Mouse (Mus musculus) left cerebral cortex, adult 2 months (tissue): Measurements from ENCODE around the gene Ppp1r10. TPM values are rescaled to one million over a fixed set of nuclear protein-coding genes. Genes with fewer than 3 reads are reported as not detected.

Experiments
- DNase-seq, 2 experiments: peaks; one replicate each; pipeline ENCODE4 v3.0.0; 2021 to 2022; ENCODE audit warnings: low spot score in 2 of 2, mixed read lengths in 1 of 2; ENCODE audit errors: extremely low spot score in 1 of 2
- H3K27ac ChIP-seq: fragments of 200-600 bp; 2 replicates; pipeline ENCODE4 v1.8.1; 2022
- H3K4me3 ChIP-seq: fragments of 200-600 bp; 2 replicates; pipeline ENCODE4 v1.8.1; 2022
- CTCF ChIP-seq: fragments of 200-600 bp; IDR thresholded peaks from 2 replicates; pipeline ENCODE4 v1.8.1; 2022; ENCODE audit warnings: antibody characterized with exemption, mild to moderate bottlenecking, moderate library complexity
- intact Hi-C: fragments of 180-260 bp; cut with DNase I; formaldehyde crosslinking; loops from one replicate; pipeline ENCODE4 v1.15.1; 2025
- total RNA-seq, 2 experiments: library from RNA; stranded (reverse); gene quantifications; 2 replicates each; pipeline ENCODE4 v1.2.3; 2021

The Ppp1r10 gene
- total RNA-seq, 2 experiments from 2014 or later, result 68.8 to 70.6 TPM

GRCm38 (mm10) chr17:35905587-35905986 lies 10.6 kb upstream of the Ppp1r10 start:
- intact Hi-C loops, result no loop called here
- Histone ChIP-seq H3K4me3 (no peak overlapping the region), H3K27ac (no peak overlapping the region)
- no peak for TF ChIP-seq CTCF
- no peak for DNase-seq

DNA sequence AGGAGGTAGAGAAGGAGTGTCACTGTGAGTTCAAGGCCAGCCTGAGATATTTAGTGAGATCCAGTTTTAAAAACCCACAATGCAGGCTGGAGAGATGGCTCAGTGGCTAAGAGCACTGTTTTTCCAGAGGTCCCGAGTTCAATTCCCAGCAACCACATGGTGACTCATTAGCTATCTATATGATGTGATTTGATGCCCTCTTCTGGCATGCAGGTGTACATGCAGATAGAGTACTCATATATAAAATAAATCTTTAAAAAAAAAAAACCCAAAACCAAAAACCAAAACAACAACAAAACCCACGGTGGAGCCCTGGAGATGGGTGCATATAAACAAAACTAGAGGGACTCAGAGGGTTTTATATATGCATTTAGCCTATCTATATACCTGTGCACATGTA lies 8.6 kb upstream of the Ppp1r10 start:
- no peak overlapping the region for H3K27ac ChIP-seq
- TF ChIP-seq CTCF, result peak; percentile 35
- DNase-seq, result no peak
- H3K4me3 ChIP-seq, result no peak overlapping the region
- intact Hi-C loops, result no loop called here

DNA sequence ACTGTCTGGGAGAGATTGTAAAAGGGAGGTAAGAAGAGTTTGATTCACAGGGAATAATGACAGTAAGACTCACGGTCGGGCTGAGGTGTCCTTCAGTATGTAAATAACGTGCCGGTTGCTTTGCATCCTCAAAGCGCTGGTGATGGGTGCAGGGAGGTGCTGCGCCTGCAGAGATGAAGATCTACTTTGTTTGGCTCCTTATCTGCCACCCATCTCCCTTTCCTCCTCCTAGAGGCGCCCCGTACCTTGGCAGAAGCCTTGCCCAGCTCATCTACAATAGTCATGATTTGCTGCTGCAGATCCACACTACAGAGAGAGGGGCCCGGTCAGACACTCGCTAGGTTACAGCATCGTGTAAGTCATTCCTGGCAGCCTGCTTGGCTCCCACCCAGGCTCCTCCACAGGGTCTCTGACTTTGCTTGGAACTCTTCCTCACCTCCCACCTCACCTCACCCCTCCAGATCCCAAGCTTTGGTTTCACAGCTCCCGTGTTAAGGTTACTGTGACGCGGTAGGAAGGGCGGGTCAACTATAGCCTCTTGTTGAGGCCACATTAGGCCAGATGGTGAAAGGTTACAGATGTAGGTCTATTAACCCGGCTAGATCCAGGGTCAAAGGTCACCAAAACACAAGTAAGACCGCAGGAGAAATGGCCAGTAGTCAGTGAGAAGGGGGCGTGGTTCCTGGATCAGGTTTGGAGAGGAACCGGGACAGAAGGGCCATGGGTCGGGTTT lies 6.9 kb upstream of the Ppp1r10 start:
- peak overlapping the region; percentile 81 for H3K27ac ChIP-seq
- no peak for TF ChIP-seq CTCF
- H3K4me3 ChIP-seq, result peak overlapping the region; percentile 59
- intact Hi-C loops, result no loop called here
- no peak for DNase-seq

GRCm38 (mm10) chr17:35909919-35910369 lies 6.3 kb upstream of the Ppp1r10 start, which contains the start of gene Atat1:
Atat1 (minus strand) TSS chr17:35910075.
- no peak for TF ChIP-seq CTCF
- intact Hi-C loops, result no loop called here
- peak within 1 kb of the TSS; percentile 81 for H3K27ac ChIP-seq
- H3K4me3 ChIP-seq, result peak within 1 kb of the TSS; percentile 59
- DNase-seq, result peak; percentile 90 to 91

- TF ChIP-seq CTCF, result peak; percentile 6; the same call in 1 of the 2 replicates
- DNase-seq, result no peak
- H3K4me3 ChIP-seq, result peak overlapping the region; percentile 75
- intact Hi-C loops, result loop anchor here (5.0 kb wide), 1 partner anchor 78 kb away; the partner anchor contains the start of gene Tubb5
- no peak overlapping the region for H3K27ac ChIP-seq
Observed at GRCm38 (mm10) chr17:35914975-35915374, 1.3 kb upstream of the Ppp1r10 start.

DNA sequence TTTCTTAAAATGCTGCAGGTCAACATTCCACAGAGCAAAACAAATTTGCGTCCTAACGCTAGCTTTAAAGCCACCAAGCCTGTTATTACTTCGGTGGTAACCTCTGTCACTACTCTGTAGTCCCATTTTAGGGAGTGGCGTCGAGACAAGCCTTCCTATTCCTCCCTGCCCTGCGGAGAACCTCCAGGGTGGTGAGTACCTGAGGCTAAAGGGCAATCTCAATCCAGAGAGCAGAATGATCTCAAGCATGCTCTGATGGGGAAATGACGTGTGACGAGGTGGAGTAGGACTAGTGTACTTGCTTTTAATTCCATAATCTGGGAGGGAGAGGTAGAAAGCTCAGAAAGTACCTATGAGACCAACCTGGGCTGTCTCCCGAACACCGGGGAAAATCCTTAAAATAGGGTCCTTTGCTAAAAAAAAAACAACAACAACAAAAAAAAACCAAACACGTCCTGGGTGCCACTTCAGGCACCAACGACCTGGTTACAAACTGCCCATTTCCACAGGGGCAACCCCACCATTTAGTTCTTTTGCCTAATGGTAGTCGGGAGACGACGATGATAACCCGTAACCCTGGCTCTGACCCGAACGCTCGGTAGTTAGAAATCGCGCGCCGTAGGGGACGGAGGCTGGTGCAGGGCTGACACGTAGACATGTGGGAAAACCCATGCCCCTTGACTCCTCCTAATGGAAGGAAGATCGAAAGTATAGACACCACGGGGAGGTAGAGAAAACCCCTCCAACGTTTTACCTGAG lies 517 bp upstream of the Ppp1r10 start:
- no peak for DNase-seq
- TF ChIP-seq CTCF, result no peak
- Histone ChIP-seq H3K27ac (peak overlapping the region; percentile 100), H3K4me3 (peak overlapping the region; percentile 75)
- intact Hi-C loops, result loop anchor here (5.0 kb wide), 1 partner anchor 78 kb away; the partner anchor contains the start of gene Tubb5

DNA sequence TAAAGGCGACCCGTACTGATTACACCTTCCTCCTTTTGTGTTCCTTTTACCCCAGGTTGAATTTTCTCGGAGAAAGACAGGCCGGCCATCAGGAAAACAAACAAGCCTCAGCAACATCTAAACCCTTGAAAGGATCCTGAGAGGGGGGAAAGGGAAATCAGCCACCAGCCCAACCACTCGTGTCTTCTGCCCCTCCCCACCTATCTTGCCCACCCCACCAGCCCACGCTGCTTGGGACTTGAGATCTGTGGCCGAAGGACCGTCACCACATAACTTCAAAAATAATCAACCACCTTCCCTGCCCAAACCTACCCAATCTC lies 869 bp downstream of the Ppp1r10 start:
- Histone ChIP-seq H3K27ac (peak overlapping the region; percentile 100), H3K4me3 (peak overlapping the region; percentile 75)
- DNase-seq, result no peak
- intact Hi-C loops, result loop anchor here (5.0 kb wide), 1 partner anchor 80 kb away; the partner anchor contains the start of gene Tubb5
- TF ChIP-seq CTCF, result no peak

GRCm38 (mm10) chr17:35917463-35918251 lies 1.4 kb downstream of the Ppp1r10 start:
- H3K4me3 ChIP-seq, result peak overlapping the region; percentile 75
- H3K27ac ChIP-seq, result peak overlapping the region; percentile 100
- TF ChIP-seq CTCF, result no peak
- intact Hi-C loops, result loop anchor here (5.0 kb wide), 1 partner anchor 80 kb away; the partner anchor contains the start of gene Tubb5
- no peak for DNase-seq

DNA sequence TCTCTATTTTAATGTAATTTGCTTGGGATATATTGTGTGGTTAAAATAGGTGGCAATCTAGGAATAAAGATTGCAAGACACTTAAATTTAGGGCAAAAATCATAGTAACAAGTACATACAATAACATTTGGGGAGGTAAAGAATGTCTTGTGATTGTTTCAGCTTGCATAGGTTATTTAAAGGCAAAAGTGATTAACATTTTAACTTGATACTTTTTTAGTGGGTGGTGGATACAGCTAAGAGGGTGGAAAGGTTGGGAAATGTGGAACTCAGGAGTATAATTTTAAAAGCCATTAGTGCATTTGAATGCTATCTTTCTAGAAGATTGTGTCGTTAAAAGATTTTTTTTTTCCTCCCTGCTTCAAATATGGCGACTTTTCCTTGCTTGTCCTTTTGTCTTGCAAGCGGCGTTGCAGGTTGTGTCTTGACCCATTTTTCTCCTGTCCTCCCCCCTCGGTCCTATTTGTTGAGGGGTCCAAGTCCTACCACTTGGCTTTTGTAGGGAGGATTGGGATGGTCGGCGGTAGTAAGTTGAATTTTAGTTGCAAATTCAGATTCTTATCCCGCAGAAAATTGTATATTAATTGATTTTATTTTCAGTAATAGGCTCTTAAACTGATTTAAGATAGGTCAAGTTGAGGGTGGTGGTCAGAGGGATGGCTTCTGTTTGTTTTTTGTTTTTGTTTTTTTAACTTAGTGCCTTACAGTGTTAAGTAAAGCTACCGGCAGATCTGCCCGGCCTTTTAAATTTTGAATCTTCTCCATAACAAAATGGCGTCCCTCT lies 2.2 kb downstream of the Ppp1r10 start:
- no peak for TF ChIP-seq CTCF
- intact Hi-C loops, result loop anchor here (5.0 kb wide), 1 partner anchor 81 kb away; the partner anchor contains the start of gene Tubb5
- DNase-seq, result no peak
- H3K4me3 ChIP-seq, result peak overlapping the region; percentile 75
- peak overlapping the region; percentile 100 for H3K27ac ChIP-seq

DNA sequence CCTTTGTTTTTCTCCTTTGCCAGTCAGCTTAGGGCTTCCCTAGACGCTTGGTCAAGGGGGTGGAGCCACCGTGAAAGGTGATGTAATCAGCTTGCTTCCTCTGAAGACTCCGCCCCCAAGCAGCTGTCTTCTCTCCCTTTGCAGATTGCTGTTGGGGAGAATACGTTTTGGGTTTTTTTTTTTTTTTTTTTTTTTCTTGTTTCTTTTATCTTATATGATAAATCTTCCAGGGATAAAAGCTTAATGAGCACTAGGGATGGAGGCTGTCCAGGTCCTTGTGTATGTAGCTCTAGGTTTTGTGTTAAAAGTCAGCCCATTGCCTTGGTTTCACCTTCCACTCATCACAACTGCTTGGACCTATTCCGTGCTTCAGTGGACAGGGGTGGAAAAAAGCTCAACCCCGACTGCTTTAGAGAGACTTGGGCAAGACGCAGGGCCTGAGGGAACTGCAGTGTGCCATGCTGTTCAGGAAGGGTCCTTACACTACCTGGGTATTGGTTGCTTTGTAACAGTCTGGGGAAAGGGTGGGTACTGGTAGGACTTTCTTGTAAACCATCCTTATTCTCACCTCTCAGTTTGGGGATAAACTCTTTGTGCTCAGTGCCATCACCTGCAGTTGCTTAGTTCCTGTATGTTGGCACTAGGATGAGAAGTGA lies 3.0 kb downstream of the Ppp1r10 start:
- H3K4me3 ChIP-seq, result peak overlapping the region; percentile 75
- intact Hi-C loops, result loop anchor here (5.0 kb wide), 1 partner anchor 82 kb away; the partner anchor contains the start of gene Tubb5
- no peak for TF ChIP-seq CTCF
- peak; percentile 86 to 91 for DNase-seq
- H3K27ac ChIP-seq, result peak overlapping the region; percentile 100
